Mouse (Mus musculus): ENCODE measurements around the gene Gm26602.
A peak's percentile ranks its signal among the peaks of the same experiment; 100 is the strongest.

Gene Gm26602

DNA sequence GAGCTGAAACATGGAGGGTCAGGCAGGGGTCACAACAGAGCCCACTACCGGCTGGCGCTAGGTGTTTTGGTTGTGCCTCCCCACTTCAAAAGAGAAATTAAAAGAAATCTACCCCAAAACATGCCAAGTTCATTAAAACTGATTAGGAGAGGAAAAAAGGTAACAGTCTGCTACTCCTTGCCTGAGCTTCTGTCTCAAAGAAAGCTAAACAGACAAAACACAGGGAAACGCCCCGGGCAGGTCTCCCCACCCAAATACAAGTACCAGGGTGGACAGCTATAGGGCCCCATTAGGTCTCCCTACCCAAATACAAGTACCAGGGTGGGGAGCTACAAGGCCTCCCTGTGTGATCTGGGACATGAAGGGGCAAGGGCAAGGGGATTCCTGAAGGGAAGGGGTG lies at the start of gene Gm26602:
TSS of gene Gm26602 (plus strand) at position 301 of the 400 bp plus-strand sequence.
- no peak for DNase-seq (ENCODE audit: low spot score)

GRCm38 (mm10) chr10:79861230-79862048 lies 49.2 kb upstream of the Gm26602 start:
- no peak for DNase-seq (ENCODE audit: low spot score)

- DNase-seq (ENCODE audit: low spot score), result no peak
Observed at GRCm38 (mm10) chr10:79862049-79862788, 48.4 kb upstream of the Gm26602 start.

- peak; percentile 71 for DNase-seq (ENCODE audit: low spot score)
Observed at GRCm38 (mm10) chr10:79862925-79863324, 47.7 kb upstream of the Gm26602 start.

GRCm38 (mm10) chr10:79864351-79865188 lies 46.1 kb upstream of the Gm26602 start:
- DNase-seq (ENCODE audit: low spot score), result no peak

DNA sequence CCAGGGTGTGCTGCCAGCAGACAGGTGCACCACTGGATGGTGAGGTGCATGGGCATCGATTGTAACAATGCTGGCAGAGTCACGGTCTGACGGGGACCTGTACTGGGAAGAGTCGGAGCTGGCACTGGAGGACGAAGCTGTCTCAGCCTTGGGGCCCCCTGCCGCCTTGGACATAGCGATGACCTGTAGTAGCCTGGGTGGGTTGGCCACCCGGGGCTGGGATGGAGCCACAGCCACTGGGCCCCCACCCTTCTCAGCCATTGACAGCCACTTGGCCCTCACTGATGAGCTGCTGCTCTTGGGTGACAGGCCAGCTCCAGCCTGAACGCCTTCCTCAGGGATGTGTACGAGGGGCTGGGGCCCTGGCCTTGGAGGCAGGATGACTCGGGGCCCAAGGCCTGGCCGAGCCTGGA lies 45.5 kb upstream of the Gm26602 start:
- no peak for DNase-seq (ENCODE audit: low spot score)

DNA sequence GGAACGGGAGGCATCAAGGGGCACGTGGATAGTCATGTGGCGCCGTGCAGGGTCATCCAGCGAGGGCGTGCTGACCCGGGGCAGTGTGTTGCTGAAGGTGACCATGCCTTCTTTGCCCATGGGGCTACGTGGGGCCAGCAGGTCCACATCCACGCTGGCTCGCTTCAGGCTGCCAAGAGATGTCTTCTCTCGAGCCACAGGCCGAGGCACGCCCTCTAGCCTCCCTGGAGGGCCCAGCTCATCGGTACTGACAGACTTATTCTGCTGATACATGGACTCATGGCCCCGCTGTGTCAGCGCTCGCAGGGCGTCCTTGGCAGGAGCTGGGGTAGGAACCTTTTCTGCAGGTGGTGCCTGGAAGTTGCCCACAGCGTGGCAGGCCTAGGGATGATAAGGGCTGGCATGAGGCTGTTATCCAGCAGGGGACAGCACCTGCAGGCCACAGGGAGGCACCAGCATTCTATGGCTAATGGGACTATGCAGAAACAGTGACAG lies 44.8 kb upstream of the Gm26602 start:
- no peak for DNase-seq (ENCODE audit: low spot score)

DNA sequence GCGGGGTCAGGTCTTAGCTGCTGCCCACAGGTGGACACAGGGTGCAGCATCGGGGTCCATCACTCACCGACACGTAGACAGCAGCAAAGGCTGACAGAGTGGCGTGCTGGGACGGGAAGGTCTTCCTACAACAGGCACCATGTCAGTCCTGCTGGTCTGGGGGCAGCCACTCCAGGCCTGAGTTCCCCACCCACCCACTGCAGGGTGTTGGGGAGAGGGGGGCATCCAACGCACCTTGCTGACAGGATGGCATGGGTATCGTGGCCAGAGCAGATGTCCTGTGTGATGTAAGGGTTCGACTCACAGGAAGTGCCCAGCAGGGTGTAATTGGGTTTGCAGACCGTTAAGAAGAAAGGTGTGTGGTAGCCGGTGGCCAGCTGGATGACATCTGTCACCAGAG lies 44.1 kb upstream of the Gm26602 start:
- DNase-seq (ENCODE audit: low spot score), result no peak

- no peak for DNase-seq (ENCODE audit: low spot score)
Observed at GRCm38 (mm10) chr10:79871845-79872244, 38.8 kb upstream of the Gm26602 start.

DNA sequence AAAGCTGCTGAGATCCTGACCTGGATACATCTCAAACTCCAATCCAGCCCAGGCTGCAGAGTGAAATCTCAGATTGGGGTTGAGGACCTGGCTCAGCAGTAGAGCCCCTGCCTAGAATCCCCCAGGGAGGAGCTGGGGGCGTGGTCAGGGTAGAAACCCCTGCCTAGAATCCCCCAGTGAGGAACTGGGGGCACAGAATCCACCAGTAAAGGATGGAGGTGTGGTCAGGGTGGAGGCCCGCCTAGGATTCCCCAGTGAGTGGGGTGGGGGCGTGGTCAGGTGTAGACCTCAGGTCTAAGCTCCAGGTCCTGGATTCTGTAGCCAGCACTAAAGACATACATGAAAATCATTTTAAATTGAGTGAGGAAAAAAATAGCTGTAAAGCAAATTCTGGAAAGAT lies 37.8 kb upstream of the Gm26602 start:
- no peak for DNase-seq (ENCODE audit: low spot score)

GRCm38 (mm10) chr10:79873313-79873712 lies 37.3 kb upstream of the Gm26602 start:
- DNase-seq (ENCODE audit: low spot score), result no peak

GRCm38 (mm10) chr10:79873715-79874289 lies 36.9 kb upstream of the Gm26602 start:
- no peak for DNase-seq (ENCODE audit: low spot score)

- DNase-seq (ENCODE audit: low spot score), result peak; percentile 67
Observed at GRCm38 (mm10) chr10:79874290-79874862, 36.3 kb upstream of the Gm26602 start, which contains the start of the genes Prtn3 and Plppr3. TSS of gene Prtn3 (plus strand) at chr10:79874476. TSS of gene Plppr3 (minus strand) at chr10:79874634.

- no peak for DNase-seq (ENCODE audit: low spot score)
Observed at GRCm38 (mm10) chr10:79877174-79877573, 33.5 kb upstream of the Gm26602 start.

- no peak for DNase-seq (ENCODE audit: low spot score)
Observed at GRCm38 (mm10) chr10:79877757-79878156, 32.9 kb upstream of the Gm26602 start.

DNA sequence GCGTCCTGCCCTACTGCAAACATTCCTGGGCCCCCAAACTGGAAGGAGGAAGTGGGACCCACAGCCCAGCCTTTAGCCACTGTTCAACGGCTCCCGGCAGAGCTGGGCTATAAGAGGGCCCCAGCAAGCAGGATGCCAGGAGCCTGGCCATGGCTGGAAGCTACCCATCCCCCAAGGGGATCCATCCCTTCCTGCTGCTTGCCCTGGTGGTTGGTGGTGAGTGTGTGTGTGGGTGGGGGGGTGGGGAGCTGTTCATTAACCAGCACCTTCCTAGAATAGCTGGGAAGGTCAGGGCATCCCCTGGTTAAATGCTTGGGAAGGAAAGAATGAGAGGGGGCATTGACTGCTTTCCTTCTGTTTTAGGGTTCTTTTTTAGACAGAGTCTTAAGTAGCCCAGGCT lies 31.1 kb upstream of the Gm26602 start:
- DNase-seq (ENCODE audit: low spot score), result no peak

- DNase-seq (ENCODE audit: low spot score), result no peak
Observed at GRCm38 (mm10) chr10:79880721-79881120, 29.9 kb upstream of the Gm26602 start.

DNA sequence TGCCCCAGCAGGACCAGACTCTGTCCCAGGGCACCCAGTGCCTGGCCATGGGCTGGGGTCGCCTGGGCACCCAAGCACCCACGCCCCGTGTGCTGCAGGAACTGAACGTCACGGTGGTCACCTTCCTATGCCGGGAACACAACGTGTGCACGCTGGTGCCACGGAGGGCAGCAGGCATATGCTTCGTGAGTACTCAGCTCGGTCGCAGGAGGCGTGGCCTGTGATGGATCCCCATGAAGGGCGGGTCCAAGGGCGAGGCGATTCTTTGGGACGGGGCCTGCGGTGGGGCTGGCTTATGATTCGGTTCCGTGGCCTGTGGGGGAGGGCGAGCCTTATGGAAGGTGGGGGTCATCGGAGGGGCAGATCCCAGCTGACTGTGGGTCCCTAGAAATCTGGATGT lies 28.7 kb upstream of the Gm26602 start:
- DNase-seq (ENCODE audit: low spot score), result peak; percentile 74

GRCm38 (mm10) chr10:79883297-79884084 lies 27.2 kb upstream of the Gm26602 start:
- peak; percentile 91 for DNase-seq (ENCODE audit: low spot score)

GRCm38 (mm10) chr10:79884446-79884845 lies 26.2 kb upstream of the Gm26602 start:
- DNase-seq (ENCODE audit: low spot score), result peak; percentile 80

All from testis, postnatal 10 days (tissue).